Mouse (Mus musculus): Measurements from ENCODE around the gene Nmt2.

Gene Nmt2

DNA sequence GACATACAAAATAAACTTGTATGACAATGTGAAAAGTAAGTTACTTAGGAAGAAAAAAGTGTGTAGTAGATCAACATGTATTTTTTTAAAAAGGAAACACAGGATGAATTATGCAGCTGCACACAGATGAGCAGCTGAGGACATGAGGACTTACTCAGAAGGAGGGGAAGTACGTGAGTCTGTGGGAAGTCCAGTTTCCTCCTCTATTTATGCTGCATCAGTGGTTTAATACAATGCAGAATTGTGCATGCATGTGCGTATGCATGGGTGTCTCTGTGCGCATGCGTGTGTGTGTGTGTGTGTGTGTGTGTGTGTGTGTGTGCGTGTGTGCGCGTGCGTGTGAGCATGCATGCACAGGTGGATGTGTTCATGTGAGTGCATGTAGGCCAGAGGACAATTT is 71.8 kb downstream of the Nmt2 start:
- TF ChIP-seq GATA4 (IDR thresholded peaks at IDR 0.05; ENCODE audit: insufficient replicate concordance, low read length), result no peak

DNA sequence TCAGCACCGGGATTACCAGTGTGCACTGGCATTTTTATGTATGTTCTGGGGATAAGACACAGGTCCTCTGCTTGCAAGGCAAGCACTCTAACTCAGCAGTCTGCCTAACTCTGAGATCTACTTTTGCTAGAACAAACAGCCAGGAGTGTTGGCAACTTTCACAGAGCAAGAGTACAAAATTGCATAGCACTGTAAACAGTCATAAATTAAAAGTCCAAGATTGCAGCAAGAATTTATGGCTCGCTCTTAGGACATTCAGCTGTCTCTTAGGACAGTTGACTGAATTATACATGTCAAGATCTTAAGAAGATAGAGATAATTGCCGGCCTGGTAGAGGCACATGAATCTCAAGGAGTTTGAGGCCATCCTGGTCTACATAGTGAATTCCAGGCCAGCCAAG is 72.3 kb downstream of the Nmt2 start:
- no peak for TF ChIP-seq GATA4 (IDR thresholded peaks at IDR 0.05; ENCODE audit: insufficient replicate concordance, low read length)

DNA sequence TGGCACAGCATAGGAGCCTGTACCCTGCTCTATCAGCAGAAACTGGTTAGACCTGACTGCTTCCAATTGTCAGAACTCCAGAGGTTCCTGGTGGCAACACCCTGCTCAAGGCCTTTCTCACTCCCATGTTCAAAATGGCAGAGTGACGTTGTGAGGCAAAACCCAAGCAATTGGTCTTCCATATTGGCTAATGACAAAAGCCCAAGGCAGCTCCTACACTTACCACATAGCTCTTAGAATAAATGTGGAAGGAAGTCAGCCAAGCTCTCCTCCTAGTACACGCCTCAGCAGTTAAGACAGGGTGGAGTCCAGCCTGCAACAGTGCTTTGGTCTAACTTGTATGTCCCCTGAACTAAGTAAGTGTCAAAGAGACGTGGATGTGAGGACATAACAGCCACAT is 73.9 kb downstream of the Nmt2 start:
- no peak for TF ChIP-seq GATA4 (IDR thresholded peaks at IDR 0.05; ENCODE audit: insufficient replicate concordance, low read length)

DNA sequence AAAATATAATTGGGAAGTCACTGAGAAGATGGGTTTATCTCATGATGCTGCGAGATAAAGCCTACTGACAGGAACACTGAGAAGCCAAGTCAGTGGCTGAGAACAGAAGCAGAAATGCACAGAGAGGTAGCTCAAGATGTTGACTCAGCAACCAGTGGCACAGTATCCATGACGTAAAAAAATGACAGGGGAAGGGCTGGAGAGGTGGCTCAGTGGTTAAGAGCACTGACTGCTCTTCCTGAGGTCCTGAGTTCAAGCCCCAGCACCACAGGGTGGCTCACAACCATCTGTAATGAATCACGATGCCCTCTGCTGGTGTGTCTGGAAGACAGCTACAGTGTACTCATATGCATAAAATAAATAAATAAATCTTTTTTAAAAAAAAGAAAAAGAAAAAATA is 77.1 kb downstream of the Nmt2 start:
- TF ChIP-seq GATA4 (IDR thresholded peaks at IDR 0.05; ENCODE audit: insufficient replicate concordance, low read length), result no peak

DNA sequence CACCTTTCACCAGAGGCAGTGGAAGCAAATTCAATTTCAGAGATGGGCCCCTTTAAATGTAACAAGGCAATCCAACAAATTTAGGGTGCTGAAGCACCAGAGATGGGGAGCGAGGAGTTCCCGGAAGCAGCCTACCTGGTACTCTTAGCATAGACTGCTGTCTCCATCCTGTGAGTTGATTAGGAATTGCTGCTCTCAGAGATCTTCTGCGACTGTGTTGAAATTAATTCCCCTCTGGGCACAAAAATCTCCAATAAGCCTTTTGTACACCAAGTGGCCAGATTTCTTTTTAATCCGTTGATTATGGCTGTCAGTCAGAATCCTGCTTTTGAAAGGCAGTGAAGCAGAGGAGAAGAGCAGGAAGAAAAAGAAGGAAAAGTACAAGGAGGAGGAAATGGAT is 81.1 kb downstream of the Nmt2 start:
- no peak for TF ChIP-seq GATA4 (IDR thresholded peaks at IDR 0.05; ENCODE audit: insufficient replicate concordance, low read length)

Data from liver, adult (tissue).